Mouse (Mus musculus) bone marrow, adult 2 months (tissue): ENCODE data around the gene Gpalpp1.

Source experiments
- CTCF ChIP-seq: fragments of 200-500 bp; IDR thresholded peaks from 2 replicates; pipeline ENCODE4 v1.5.1; 2011; ENCODE audit warnings: low read length, control low read depth; ENCODE audit not compliant: control insufficient read depth, insufficient read depth
- POLR2A ChIP-seq: fragments of 200-500 bp; IDR thresholded peaks from 2 replicates; pipeline ENCODE4 v1.6.1; 2011; ENCODE audit warnings: low read depth, mild to moderate bottlenecking, control low read depth, low read length, borderline replicate concordance; ENCODE audit not compliant: control insufficient read depth

DNA sequence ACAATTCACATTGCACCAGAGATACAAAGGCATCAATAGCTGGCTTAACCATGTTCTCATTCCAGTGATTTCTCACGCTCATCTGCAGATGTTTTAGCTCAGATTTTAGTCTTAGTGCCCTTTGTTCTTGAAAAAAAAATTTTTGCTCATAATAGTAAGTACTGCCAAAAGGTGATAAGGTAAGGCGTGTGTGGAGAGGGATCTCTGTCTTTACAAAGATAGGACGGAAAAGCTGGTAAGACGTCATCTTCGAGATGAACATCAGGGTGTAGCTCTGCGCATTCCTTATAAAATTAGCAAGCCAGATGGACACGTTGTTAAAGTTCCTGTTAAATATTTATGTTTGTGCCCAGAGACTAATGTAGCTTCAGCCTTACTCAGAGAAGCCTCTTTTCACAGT is 35.3 kb upstream of the Gpalpp1 start:
- no peak for TF ChIP-seq CTCF
- no peak for TF ChIP-seq POLR2A
